Mouse (Mus musculus): ENCODE results near the gene Aifm1.

Gene Aifm1

DNA sequence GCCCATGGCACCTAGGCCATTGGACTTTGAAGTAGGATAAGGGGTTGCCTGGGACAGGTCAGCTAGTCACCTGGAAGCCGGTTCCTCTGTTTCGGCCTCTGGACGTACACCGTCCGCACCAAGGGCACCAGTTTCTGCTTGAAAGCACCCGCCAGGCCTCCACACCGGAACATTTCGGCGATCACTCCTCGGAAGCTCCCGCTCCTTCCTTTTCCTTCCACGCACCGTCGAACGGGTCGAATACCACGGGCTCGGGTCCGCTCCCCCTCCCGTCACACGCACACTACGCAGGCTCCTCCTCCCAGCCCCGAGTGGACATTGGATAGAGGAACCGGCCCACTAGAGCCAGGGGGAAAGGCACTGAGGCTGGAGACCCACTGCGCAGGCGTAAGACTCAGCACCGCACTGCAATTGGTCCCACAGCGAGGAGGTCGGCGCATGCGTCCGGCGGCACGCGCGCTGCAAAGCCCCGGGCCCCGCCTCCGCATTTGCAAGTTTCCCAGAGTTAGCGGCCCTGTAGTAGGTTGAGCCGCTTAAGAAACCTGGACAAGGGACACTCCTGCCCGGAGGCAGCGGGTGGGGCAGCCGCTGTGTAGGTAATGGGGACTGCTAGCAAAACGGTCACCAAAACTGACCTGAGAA lies at the start of gene Aifm1:
TSS of gene Aifm1 (minus strand) at position 398 of the 642 bp plus-strand sequence.
- DNase-seq (ENCODE audit: low spot score in 2 of 2): peak; percentile 88 to 90

DNA sequence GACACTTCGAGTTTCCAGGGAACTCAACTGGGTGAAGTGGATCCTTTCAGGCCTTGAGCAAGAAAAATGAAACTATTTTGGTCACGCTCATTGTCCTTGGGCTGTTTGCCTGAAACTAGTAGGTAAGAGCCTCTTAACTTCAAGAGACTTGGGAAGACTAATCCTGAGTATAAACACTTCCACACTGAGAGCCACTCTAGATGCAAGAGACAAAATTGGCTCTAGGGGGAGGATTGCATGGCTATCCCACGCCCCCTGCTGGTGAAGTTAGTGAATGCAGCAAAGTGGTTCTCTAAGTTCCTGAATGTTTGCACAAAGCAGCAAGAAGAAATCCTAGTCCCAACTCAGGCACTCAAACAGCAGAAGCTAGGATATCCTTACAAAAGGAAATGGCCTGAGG lies 18.8 kb upstream of the Aifm1 start:
- peak; percentile 66 to 85 for DNase-seq (ENCODE audit: low spot score in 2 of 2)

DNA sequence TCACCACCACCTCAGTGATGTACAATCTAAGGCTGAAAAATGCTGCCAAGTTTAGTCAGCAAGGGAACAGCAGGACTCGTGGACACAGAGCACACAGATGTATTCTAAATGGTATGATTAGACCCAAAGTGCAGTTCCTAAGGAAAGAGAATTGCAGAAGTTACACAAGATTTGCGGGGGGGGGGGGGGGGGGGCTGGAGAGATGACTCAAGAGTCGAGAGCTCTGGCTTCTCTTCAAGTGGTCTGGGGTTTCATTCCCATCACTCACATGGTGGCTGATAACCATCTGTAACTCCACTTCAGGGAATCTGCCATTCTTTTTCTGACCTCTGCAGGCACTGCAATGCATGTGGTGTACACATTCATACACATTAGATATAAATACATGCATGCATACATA lies 13.1 kb upstream of the Aifm1 start:
- DNase-seq (ENCODE audit: low spot score in 2 of 2): no peak

DNA sequence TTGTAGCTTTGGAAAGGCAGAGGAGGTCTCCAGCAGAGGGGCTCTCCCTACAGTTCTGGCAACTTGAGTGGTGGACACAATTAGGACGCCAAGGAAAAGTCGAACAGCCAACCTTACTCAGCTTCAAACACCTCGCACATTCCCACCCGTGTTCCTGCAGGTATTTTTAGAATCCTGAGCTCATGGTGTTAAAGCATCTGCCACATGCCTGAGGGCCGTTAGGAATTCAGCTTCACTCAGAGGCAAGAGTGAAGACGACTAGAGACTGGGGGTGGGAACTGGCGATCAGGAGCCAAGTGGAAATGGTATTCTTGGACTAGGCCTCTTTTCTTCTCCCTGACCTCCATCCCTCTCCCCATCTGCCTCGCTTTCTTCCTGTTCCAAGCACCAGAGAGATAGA lies 12.5 kb upstream of the Aifm1 start:
- DNase-seq (ENCODE audit: low spot score in 2 of 2): peak; percentile 45 to 74

DNA sequence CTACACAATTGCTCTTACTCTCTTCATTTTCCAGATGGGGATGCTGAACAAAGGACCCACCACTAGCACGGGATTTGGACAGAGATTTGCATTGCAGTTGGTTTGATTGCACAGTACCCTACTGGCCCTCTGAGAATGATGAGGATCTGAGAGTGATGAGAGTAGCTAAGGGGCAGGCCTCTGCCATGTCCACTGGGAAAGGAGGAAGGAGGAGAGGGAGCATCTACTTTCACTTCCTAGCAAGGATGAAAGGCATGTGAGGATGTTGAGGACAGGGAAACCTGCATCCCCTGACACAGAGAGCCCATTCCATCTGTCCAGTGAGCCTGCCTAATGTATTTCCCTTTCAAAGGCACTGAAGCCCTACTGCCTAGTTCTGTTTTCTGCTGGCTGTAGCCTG lies 12.0 kb upstream of the Aifm1 start:
- no peak for DNase-seq (ENCODE audit: low spot score in 2 of 2)

DNA sequence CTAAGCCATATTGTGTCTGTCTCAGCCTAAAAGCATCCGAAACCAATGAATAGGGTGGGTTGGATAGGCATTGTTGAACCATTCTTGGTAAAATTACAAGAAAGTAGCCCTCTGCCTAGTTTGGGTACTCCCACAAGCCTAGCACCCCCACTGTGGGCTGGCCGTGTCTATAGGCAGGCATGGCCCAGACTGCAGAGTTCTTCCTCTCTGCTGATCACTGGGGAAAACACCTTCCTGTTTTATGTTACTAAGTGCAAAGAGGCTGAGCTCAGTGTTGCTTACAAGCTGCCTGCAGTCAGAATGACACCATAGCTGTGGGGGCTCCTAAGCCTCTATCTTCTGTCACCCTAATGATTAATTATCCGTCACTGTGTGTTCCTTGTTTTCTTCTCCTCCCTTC lies 10.1 kb upstream of the Aifm1 start:
- no peak for DNase-seq (ENCODE audit: low spot score in 2 of 2)

DNA sequence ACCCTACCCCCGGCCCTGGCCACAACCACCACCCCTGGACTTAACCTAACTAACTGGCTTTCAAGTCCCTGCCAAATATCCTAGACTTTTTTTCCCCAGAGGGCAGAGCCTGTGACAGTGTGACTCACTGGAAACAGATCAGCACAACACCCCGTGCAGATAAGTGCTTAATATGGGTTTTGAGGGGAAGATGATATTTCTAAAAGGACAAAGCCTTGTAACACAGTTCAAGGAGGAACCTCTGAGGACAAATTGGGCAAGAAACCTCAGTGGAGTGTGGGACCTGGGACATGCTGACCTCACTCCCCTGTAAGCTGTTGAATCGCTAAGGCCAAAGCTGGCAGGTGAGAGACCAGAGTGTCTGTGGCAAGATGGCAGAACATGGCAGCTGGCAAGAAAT lies 8.3 kb upstream of the Aifm1 start:
- DNase-seq (ENCODE audit: low spot score in 2 of 2): no peak

DNA sequence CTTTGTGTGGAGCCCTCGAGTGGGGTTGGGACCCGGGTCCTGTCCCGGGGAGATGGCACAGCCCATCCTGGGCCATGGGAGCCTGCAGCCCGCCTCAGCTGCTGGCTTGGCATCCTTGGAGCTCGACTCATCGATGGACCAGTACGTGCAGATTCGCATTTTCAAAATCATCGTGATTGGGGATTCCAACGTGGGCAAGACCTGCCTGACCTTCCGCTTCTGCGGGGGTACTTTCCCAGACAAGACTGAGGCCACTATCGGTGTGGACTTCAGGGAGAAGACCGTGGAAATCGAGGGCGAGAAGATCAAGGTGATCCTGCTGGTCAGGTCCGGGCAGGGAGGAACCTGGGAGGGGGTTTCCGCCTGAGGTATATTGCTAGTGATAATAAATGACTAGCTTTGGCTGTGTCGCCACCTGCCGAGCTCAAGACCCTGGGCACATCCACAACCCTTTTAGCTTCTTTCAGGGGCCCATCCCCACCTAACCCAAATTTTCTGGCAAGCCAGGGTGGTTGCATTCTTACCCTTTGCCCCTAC lies 6.3 kb upstream of the Aifm1 start:
- DNase-seq (ENCODE audit: low spot score in 2 of 2): no peak

DNA sequence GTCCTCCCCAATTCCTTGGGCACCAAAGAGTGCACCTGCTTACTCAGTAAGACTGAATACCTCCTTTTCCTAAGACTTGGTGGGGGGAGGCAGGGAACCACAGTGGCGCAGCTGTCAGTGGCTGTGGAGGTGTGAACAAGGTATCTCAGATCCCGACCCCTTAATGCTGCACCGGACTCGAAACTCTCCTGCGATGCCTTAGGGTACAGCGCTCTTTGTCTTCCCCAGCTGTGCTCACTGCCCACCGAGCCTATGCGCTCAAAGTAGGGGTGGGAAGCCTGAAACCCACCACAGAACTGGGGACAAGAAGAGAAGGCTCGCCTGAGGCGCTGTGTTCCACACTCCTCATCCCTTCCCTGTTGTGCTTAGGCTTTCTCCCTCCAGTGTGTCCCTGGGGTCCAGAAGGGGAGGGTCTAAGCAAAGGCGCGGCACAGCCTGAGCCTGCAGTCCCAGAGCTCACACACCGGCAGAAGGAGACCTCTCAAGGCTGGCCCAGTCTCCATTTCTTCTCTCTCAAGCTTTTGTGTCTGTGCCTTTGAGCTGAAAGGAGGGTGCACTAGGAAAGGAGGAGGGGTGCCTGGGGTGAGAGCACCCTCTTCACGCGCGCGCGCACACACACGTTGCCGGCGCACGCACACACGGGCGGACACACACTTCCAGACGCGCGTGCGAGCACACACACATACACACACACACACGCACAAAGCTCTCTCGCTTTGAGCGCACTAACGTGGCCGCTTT lies 5.6 kb upstream of the Aifm1 start, which contains the start of gene Rab33a:
TSS of gene Rab33a (plus strand) at position 478 of the 741 bp plus-strand sequence.
- DNase-seq (ENCODE audit: low spot score in 2 of 2): peak; percentile 44 to 50

DNA sequence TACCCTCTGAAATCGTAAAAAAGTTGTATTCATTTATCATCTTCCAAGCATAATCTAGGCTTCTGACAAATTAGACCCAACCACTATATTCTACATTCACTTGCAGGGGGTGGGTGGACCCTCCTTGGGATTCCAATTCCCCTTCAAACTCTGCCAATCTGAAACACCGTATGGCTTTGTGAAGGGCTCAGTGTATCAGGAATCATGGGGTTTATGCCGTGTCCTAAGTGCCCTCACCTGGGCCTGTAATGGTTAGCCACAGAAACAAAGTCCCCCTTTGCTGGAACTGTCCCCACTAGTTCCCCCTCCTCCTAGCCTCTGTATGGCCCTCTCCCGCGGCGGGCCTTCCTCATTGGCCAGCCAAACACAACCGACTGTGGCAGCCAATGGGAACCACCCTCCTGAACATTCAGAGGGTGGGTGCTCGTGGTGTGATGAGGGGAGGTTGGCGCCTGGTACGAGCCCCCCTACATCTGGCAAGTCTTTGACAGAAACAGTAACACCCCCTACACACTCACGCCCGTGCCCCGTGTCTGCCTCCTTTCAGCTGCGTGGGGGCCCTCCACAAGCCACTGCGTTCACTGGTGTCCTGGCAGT lies 4.9 kb upstream of the Aifm1 start:
- peak in 1 of 2 experiments; percentile 34 for DNase-seq (ENCODE audit: low spot score in 2 of 2)

DNA sequence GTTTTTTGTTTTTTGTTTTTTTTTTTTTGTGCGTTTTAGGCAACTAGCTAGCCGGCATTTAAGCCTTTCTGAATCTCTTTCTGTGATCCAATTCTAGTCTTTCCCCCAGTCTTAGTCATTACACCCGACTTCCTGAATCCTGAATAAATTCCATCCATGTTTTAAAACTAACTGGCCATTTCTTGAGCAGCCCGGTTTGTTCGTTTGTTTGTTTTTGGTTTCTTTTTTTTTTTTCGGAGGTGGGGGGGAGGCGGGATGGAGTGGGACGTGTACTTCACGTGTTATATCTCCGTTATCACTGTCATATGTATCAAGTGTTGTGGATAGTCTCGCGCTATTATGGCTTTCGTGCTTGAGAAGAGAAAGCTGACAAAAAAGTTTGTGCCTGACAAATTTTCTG lies 461 bp upstream of the Aifm1 start:
- no peak for DNase-seq (ENCODE audit: low spot score in 2 of 2)

DNA sequence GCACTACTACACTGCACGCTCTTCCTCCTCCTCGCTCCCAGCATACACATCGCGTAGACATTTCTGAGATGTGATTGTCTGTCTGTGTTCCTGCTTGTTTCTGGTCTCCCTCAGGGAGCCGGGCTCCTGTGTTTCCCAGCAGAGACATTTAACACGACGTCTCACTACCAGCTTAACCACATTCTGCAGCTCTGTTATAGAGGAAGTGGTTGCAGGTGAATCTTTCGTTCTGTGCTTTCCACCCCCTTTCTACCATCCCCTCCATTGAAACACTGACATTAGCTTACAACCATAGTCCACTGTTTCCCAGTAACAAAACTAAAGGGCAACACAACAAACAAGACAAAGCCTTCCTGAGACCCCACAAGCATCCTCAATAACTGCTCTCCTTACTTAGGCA lies 19.6 kb downstream of the Aifm1 start:
- DNase-seq (ENCODE audit: low spot score in 2 of 2): no peak

DNA sequence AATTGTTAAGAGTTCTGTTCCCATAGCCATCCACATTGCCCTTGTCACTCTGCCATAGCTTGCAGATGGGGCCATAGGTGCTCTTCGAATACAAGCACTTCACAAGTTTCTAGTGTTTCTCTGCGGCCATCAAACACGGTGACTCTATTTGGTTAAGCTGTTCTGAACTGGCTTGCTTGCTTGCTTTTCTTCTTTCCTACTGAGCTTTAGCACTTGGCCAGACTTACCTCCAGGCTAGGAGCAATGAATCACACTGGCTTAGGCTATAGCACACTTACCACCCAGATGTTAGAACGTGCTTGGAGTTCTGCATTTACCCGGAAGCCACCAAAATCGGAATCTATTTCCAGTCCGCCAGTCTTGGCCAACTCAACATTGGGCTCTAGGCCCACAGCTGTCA lies 31.7 kb downstream of the Aifm1 start:
- DNase-seq (ENCODE audit: low spot score in 2 of 2): no peak

DNA sequence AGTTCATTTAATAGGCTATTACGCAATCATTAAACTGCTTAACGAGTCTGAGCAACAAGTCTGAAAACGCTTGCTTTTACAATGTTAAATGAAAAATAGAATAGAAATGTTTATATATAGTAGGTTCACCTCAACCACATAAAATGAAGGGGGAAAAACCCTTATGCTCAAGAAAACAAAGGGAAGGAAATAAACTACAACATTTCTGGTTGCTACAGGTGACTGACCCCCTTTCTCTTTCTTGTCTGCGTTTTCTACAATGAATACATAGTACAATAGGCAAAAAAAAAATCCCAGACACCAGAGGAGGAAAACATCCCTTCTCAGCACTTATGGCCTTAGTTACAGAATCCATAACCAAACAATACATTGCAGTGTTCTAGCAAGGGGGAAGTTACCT lies 32.3 kb downstream of the Aifm1 start:
- DNase-seq (ENCODE audit: low spot score in 2 of 2): no peak

DNA sequence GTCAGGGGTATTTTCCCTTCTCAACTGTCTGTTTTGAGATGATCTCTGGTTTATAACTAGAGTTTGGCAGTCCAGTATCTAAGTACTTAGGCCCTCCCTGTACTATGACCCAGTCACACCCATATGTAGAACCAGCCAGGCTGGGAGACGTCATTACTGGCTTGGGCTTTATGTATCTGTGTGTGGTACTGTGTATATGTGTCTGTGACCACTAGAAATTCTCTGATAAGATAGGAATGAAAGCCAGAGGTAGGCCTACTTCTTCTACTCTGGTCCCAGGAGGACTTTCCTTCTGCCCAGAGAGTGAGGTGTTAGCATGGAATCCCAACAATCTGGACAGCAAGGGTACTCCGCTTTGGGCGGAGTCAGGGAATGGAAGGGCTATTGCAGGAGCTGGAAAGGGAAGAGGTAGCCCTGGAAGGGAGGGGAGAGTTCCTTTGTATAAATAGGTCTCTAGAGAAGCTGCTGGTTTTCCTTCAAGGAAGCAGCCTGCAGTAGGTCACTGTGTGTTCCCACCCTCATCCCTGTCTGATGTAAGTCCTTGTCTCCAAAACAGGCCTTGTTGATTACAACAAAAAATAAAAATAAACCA lies 45.9 kb downstream of the Aifm1 start:
- no peak for DNase-seq (ENCODE audit: low spot score in 2 of 2)

DNA sequence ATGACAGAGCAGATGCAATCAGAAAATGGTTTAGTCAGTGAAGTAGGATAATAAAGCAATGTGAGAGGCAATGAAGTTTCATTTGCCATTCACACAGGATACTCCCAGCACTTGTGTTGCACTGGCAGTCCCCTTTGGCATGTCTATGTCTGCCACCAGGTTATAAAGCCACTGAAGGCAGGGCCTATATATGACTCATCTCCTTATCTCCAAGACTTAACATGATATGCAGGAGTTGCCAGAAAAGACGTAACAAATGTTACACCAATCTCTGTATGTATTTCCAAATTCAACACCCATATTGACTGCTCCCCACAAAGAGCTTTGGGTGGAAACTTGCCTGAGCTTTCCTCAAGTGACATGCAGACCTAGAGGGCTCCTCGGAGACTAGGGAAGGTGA lies 47.2 kb downstream of the Aifm1 start:
- DNase-seq (ENCODE audit: low spot score in 2 of 2): no peak

DNA sequence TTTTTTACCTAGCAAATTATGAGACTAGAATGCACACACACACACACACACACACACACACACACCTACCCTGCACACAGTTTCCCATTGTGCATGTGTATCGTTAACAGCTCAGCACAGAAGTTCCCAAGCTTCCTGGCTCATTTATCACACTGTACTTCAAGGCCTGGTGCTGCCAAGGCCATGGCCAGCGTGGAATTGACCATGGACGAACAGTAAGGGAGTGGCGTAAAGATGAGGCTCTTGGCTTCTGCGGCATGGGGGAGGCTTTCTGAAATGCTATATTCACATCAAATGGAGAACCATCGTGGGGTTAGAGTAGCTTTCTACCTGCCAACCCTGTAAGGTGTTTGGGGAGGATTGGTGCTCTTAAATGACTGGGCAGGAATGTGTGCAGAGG lies 48.9 kb downstream of the Aifm1 start:
- no peak for DNase-seq (ENCODE audit: low spot score in 2 of 2)

DNA sequence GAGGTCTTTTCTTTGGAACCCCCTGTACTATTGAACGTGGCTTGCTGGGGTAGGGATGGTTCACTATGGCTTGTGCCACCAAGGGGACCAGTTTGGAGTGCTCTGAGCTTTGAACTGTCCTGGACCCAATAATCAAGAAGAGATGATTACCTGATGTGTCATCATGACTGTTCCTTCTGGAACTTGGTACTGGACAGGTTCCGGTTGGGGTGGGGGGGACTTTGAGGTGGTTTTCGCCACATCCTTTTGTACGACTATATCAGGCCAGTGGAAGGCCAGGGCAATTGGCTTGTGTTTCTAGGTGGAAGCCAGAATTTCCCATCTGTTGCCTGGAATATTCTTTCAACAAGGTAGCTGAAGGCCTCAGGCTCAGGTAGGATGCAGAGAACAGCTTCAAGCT lies 49.7 kb downstream of the Aifm1 start:
- no peak for DNase-seq (ENCODE audit: low spot score in 2 of 2)

DNA sequence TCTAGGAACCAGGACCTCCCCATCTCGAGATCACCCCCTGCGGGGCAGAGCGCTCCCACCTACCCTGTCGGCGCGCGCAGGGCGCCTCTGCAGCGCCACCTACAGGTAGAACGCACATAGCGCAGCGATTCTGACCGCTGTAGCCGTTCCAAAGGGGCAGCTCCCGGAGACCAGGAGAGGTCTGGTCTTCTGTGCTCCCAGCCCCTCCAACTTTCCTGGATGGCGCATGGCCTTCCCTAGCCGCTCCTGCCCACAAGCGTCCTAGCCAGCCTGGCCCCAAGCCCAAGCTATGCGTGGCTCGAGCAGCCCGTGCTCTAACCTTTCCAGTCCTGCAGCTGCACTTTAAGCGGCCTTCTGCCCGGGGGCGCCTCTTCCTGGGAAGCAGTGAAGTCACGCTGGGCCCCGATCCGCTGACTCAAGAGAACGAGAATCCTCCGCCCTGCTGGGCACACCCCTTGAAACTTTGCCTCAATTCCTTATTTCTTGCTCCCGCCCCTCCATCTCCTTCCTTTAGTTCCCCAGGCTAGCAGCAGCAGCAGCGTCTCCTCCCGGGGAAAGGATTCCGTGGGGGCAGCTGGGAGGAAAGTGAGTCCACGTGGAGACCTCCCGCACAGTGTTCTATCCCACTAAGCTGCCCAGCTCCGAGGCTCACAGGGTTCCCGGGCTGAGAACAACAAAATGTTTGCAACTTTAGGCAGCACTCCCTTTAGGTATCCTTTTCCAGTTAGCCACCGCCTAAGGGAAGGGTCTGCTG lies 50.4 kb downstream of the Aifm1 start, which contains the start of gene Elf4:
TSS of gene Elf4 (minus strand) at position 379 of the 754 bp plus-strand sequence.
- DNase-seq (ENCODE audit: low spot score in 2 of 2): peak; percentile 53 to 62

DNA sequence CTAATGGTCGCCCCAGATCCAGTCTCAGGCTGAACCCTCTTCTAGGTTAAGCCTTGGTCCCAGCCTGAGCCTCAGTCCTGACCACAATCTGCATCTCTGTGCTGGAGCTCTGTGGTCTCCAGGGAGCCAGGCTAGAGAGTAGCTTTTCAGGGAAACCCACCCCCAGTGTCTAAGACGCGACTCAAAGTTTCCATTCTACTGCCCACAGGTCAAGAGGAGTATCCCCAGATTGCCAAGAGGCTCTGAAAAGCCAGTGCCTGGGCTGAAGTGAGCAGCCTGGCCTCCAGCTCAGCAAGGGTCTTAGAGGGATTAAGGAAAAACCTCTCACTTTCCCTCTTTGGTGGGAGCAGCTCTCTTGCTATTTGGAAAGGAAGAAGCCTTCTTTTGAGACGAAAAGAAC lies 51.1 kb downstream of the Aifm1 start:
- no peak for DNase-seq (ENCODE audit: low spot score in 2 of 2)

DNA sequence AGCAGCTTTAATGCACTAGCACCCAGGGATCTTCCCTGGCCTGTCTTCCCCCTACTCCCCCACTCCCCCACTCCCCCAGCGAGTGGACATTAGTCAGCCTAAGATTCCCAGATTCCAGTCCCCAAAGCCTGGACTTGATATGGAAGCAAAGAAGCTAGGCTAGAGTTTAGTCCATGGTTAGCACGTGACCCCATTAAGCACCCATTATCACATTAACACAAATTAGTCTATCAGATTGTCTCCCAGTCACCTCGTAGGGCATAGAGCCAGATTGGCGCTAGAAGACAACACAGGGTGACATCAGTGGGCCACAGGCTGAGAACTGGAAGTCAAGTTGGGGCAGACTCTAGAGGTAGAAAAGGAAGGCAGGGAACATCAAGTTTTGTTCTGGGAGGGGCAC lies 52.4 kb downstream of the Aifm1 start:
- DNase-seq (ENCODE audit: low spot score in 2 of 2): no peak

DNA sequence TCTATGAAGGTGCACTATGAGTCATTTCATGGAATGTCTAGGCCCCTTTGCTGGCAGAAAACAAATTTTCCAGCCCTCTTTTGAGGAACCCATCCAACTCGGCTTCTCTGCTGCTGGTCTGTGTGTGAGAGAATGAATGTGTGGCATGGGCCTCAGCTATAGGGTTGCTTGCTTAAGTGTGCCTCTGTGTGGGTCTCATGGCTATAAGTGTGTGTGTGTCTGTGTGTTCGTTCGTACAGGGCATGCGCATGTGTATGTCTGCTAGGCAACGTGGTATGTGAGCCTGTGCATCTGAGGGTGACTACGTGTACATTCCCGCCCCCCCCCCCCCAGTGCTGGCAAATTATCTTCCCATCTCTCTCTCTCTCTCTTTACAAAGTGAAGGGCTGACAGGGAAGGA lies 52.9 kb downstream of the Aifm1 start:
- no peak for DNase-seq (ENCODE audit: low spot score in 2 of 2)

Measured in frontal cortex, postnatal 36 days (tissue).